Mouse (Mus musculus) neural tube, embryonic 11.5 days (tissue): ENCODE measurements at regions not wholly inside any gene's neighbourhood (a gene's known extent, or its start where the extent isn't known, plus 50 kb on each side); places are given as distances from the start of the nearest gene placed in this dataset.

ENCODE experiments used
- ATAC-seq: fragments of 200-750 bp; cut with Nextera tagmentation; 2 replicates; pipeline ENCODE4 v1.8.0; 2017; ENCODE audit warnings: moderate number of reproducible peaks, mild to moderate bottlenecking, moderate TSS enrichment, moderate library complexity; ENCODE audit not compliant: insufficient read depth, low FRiP score, low TSS enrichment
- DNase-seq: peaks from one replicate; pipeline ENCODE4 v3.0.0-alpha.2; 2015; ENCODE audit warnings: low spot score
- H3K27ac ChIP-seq: fragments of 300-500 bp; sonication (generic); 2 replicates; pipeline ENCODE4 v1.5.1; 2014; ENCODE audit warnings: low read depth, mild to moderate bottlenecking, low read length
- H3K27me3 ChIP-seq: fragments of 300-500 bp; sonication (generic); 2 replicates; pipeline ENCODE4 v1.6.1; 2014; ENCODE audit warnings: mild to moderate bottlenecking, low read length, mixed read lengths; ENCODE audit not compliant: control insufficient read depth, insufficient read depth
- H3K36me3 ChIP-seq: fragments of 300-500 bp; sonication (generic); 2 replicates; pipeline ENCODE4 v1.6.1; 2014; ENCODE audit warnings: mild to moderate bottlenecking, low read length, moderate library complexity, mixed read lengths; ENCODE audit not compliant: control insufficient read depth, insufficient read depth
- H3K4me1 ChIP-seq: fragments of 300-500 bp; sonication (generic); 2 replicates; pipeline ENCODE4 v1.6.1; 2014; ENCODE audit warnings: low read length, mixed read lengths; ENCODE audit not compliant: control insufficient read depth, insufficient read depth
- H3K4me2 ChIP-seq: fragments of 300-500 bp; sonication (generic); 2 replicates; pipeline ENCODE4 v1.6.1; 2014; ENCODE audit warnings: low read depth, mild to moderate bottlenecking, moderate library complexity
- H3K4me3 ChIP-seq: fragments of 300-500 bp; sonication (generic); 2 replicates; pipeline ENCODE4 v1.5.1; 2014; ENCODE audit warnings: low read depth, low read length
- H3K9ac ChIP-seq: fragments of 300-500 bp; sonication (generic); 2 replicates; pipeline ENCODE4 v1.6.1; 2014; ENCODE audit warnings: mild to moderate bottlenecking, low read length
- H3K9me3 ChIP-seq: fragments of 300-500 bp; sonication (generic); 2 replicates; pipeline ENCODE4 v1.6.1; 2016; ENCODE audit warnings: low read length; ENCODE audit not compliant: control insufficient read depth
- WGBS: fragments of 180-500 bp; shearing (Covaris S2); extraction: QIAGEN DNeasy Blood & Tissue Kit; methylation state at CpG from one replicate; pipeline ENCODE4 v1.1.7; 2014; 5-methylcytosine and 5-hydroxymethylcytosine counted together

DNA sequence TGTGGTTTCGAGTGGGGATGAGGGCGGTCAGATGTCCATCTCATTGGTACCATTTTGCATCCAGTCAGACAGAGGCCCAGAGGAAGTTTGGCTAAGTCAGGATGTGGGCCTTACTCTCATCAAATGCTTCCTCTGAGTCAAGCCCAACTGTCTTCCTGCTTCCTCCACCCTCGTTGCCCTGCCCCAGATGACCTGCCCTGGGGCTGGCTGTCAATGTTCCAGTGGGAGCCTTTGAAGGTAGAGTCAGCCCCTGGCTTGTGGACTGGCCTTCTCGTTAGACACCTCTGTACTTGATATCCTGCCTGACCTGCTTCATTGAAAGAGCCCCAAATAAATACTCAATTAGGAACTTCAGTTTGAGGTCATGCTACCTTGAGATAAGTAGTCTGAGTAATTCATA is 179.4 kb downstream of the Plpp3 start:
- H3K4me3 ChIP-seq: no peak overlapping the region
- H3K36me3 ChIP-seq: no peaks in the 10 kb centered on the region
- H3K9me3 ChIP-seq: no peaks in the 10 kb centered on the region
- no peak for ATAC-seq
- H3K9ac ChIP-seq: no peak overlapping the region
- no peak for DNase-seq
- no peak overlapping the region for H3K4me2 ChIP-seq
- WGBS: 80% methylated on average over 4 of the region's 4 CpGs
- H3K27me3 ChIP-seq: no peaks in the 10 kb centered on the region
- no peaks in the 10 kb centered on the region for H3K4me1 ChIP-seq
- H3K27ac ChIP-seq: no peak overlapping the region

DNA sequence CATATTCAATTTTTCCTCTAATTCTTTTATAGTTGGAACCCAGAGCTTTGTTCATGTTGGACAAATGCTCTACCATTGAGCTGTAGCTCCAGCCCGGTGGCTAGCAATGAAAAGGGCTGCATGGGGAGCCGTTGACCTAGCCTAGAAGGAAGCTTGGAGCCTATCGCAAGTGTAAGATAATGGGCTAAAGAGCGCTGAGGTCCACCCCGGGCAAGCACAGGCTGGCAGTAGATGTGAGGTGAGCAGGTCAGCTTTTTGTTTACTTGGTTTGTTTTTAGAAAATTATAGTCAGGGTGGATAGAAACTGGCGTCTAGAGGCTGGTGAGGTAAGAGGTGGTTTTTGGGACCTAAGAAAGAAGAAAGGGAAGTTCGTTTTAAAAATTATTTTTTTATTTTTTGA is 181.0 kb downstream of the Plpp3 start:
- whole genome bisulfite sequencing: 89% methylated on average over 7 of the region's 7 CpGs
- Histone ChIP-seq H3K27ac (no peak overlapping the region), H3K36me3 (no peaks in the 10 kb centered on the region), H3K9me3 (no peaks in the 10 kb centered on the region), H3K4me1 (no peaks in the 10 kb centered on the region), H3K4me3 (no peak overlapping the region), H3K4me2 (no peak overlapping the region), H3K9ac (no peak overlapping the region), H3K27me3 (no peaks in the 10 kb centered on the region)
- DNase-seq (no peak), ATAC-seq (no peak)

DNA sequence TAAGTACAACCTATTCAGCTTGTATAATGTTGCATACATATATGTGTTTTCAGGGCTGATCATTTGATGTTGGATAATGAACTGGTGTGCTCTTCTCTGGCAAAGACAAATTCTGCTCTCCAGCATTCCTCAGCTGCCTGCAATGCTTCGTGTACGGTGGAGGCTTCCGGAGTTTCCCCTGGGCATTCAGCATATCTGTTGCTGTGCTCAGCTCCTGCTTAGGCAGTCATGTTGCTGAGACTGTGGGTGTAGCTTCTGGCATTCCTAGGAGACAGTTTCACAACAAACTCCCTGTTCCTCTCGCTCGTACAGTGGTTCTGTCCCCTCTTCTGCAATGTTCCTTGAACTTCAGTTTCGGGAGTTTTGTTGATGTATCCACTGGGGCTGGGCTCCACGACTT is 181.7 kb downstream of the Plpp3 start:
- whole genome bisulfite sequencing: 75% methylated on average over 7 of the region's 7 CpGs
- no peaks in the 10 kb centered on the region for H3K4me1 ChIP-seq
- H3K27ac ChIP-seq: no peak overlapping the region
- H3K4me3 ChIP-seq: no peak overlapping the region
- H3K9me3 ChIP-seq: no peaks in the 10 kb centered on the region
- H3K9ac ChIP-seq: no peak overlapping the region
- no peaks in the 10 kb centered on the region for H3K27me3 ChIP-seq
- no peaks in the 10 kb centered on the region for H3K36me3 ChIP-seq
- no peak overlapping the region for H3K4me2 ChIP-seq
- DNase-seq (no peak), ATAC-seq (no peak)

DNA sequence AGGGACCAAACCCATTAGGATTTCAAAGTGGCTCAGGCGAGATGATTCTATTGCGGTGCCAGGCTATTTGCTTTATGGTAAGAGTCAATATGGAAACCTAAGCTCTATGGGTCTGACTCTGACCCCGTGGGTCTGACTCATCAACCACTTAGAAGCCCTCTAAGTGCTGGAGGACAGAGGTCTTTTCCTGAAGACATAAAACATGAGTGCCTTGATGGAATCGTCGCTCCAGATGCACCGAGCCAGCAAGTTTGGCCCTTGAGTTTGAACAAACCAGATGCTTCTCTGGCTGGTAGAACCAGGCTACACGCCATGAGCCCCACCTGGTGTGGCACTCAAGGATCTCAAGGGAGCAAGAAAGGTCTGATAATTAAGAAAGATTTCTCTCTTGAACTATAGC is 184.1 kb downstream of the Plpp3 start:
- H3K27ac ChIP-seq: no peak overlapping the region
- DNase-seq: no peak
- no peak overlapping the region for H3K4me2 ChIP-seq

DNA sequence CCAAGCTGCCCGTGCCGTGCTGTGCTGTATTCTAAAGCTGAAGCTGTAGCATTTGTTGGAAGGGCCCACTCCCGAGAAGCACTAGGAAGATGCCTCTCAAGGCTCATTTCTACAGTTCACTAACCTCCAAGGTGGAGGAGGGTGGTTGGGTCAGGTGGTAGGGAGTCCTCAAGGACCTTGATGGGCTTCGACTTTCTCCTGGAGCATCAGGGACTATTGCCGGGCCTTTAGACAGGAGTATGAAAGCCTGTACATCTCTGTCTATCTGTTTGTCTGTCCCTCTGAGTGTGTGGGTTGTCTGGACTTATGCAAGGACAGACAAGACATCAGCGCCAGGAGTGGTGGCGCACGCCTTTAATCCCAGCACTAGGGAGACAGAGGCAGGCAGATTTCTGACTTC is 189.7 kb downstream of the Plpp3 start:
- H3K9ac ChIP-seq: no peak overlapping the region
- H3K36me3 ChIP-seq: no peaks in the 10 kb centered on the region
- WGBS: 92% methylated on average over 8 of the region's 8 CpGs
- no peak overlapping the region for H3K27ac ChIP-seq
- H3K4me1 ChIP-seq: peaks cover 6% of the 10 kb centered on the region
- no peaks in the 10 kb centered on the region for H3K27me3 ChIP-seq
- DNase-seq (no peak), ATAC-seq (no peak)
- no peak overlapping the region for H3K4me3 ChIP-seq
- no peak overlapping the region for H3K4me2 ChIP-seq
- H3K9me3 ChIP-seq: no peaks in the 10 kb centered on the region

More for the DNA sequence above, 184.1 kb downstream of the Plpp3 start:
- 61% methylated on average over 7 of the region's 7 CpGs for whole genome bisulfite sequencing
- no peak overlapping the region for H3K9ac ChIP-seq
- H3K4me1 ChIP-seq: no peaks in the 10 kb centered on the region
- H3K27me3 ChIP-seq: no peaks in the 10 kb centered on the region
- ATAC-seq: no peak
- no peak overlapping the region for H3K4me3 ChIP-seq
- no peaks in the 10 kb centered on the region for H3K9me3 ChIP-seq
- no peaks in the 10 kb centered on the region for H3K36me3 ChIP-seq

DNA sequence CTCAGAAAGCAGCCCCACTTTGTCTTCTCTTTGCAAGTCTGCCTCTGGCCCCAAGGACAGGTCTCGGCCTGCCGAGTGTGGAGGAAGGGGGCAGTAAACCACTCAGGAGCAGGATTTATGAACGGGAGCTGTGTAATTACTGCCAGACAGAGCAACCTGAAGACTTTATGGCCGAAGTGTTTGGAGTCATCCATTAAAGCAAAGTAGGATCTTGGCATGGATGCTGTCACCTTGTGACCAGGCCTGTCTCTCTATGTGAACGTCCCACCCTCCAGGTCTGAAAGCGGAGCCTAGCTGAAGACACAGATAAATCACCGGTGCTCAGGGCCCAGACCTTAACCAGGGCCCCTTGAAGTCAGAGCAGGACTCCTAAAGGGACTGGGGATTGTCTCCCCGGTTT is 190.8 kb downstream of the Plpp3 start:
- no peak overlapping the region for H3K27ac ChIP-seq
- 17% methylated on average over 8 of the region's 8 CpGs for WGBS
- peaks cover 6% of the 10 kb centered on the region for H3K4me1 ChIP-seq
- no peak overlapping the region for H3K4me2 ChIP-seq
- H3K36me3 ChIP-seq: no peaks in the 10 kb centered on the region
- DNase-seq (no peak), ATAC-seq (no peak)
- H3K4me3 ChIP-seq: no peak overlapping the region
- no peaks in the 10 kb centered on the region for H3K27me3 ChIP-seq
- no peak overlapping the region for H3K9ac ChIP-seq
- H3K9me3 ChIP-seq: no peaks in the 10 kb centered on the region

DNA sequence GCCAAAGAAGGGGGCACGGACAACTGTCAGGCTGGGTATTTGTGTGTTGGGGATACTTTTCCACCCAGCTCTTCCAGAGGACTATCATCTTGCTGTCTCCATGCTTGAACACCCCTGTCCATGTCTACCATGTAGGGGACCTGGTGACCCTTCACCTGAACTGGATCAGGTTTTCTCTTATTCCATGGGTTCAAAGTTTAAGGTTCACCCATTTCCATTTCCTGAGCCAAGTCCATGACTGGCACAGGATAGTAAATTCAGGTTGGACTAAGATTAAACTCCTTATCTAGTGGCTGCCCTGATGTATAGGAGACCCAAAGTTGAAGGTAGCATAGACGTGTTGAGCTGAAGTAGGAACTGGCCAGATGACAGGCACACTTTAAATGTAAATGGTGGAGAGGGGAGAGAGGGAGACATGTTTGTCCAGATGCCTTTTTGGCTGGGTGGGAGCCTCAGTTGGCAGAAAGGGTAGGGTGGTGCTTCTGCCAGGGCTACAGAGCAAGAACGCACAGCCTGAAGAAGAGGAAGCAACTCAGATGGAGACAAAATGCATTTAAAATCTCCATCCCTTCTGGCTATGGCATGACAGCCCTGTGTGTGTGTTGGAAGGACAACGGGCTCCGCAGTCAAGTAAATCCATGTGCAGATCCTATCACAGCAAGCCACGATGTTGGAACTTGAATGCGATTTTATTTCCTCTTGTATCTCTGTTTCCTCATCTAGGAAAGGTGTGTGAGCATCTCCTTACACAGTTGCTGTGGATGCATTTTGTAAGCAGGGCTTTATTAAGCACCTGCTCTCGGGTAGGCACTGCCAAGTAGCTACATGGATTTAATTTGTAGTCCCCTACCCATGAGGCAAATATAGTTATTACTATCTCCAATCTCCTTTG is 192.4 kb downstream of the Plpp3 start:
- Histone ChIP-seq H3K4me1 (peaks cover 6% of the 10 kb centered on the region), H3K27ac (no peak overlapping the region), H3K36me3 (no peaks in the 10 kb centered on the region), H3K4me2 (no peak overlapping the region), H3K27me3 (no peaks in the 10 kb centered on the region), H3K9me3 (no peaks in the 10 kb centered on the region), H3K4me3 (no peak overlapping the region), H3K9ac (no peak overlapping the region)
- 92% methylated on average over 8 of the region's 8 CpGs for WGBS
- no peak for DNase-seq
- no peak for ATAC-seq

DNA sequence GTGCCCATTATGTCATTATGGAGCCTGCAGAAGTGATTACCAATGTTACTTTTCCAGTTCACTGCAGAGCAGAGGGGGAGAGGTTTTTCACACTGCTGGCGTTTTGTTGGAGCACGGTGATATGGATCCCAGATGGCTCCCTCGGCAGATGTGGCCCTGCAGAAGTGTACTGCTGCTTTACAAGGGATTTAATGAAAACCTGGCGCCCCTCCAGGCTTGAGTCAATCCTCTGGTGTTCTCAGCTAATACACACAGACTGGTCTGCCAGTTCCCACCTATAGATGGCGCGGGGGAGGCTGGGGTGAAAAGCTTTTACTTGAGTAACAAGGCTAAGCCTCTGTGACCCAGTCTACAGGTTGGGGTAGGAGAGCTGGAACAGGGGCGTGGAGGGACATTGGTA is 195.2 kb downstream of the Plpp3 start:
- Histone ChIP-seq H3K4me2 (no peak overlapping the region), H3K4me3 (no peak overlapping the region), H3K9me3 (no peaks in the 10 kb centered on the region), H3K4me1 (peaks cover 12% of the 10 kb centered on the region), H3K27ac (no peak overlapping the region), H3K27me3 (no peaks in the 10 kb centered on the region), H3K36me3 (no peaks in the 10 kb centered on the region), H3K9ac (no peak overlapping the region)
- DNase-seq (peak; percentile 39), ATAC-seq (no peak)
- WGBS: 58% methylated on average over 7 of the region's 7 CpGs

DNA sequence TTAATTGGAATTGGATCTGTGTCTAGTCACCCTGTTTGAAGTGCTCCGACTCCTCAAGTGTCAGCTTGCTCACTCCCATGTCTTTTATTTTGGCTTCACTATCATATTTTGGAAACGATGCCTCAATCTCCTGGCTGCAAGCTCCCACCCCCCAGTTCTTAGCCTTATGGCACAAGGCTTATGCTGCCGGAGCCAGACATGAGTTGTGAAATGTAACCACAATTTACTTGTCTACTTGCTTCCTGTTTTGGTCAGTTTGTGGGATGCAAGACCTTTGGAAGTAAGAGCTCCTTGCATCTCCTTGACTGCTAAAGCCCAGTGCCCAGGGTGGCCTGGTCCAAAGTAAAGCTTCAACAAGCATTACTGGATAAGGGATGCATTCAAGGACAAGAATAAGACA is 195.8 kb downstream of the Plpp3 start:
- Histone ChIP-seq H3K9ac (no peak overlapping the region), H3K27me3 (no peaks in the 10 kb centered on the region), H3K4me2 (no peak overlapping the region), H3K4me1 (peaks cover 9% of the 10 kb centered on the region), H3K36me3 (no peaks in the 10 kb centered on the region), H3K27ac (no peak overlapping the region), H3K9me3 (no peaks in the 10 kb centered on the region), H3K4me3 (no peak overlapping the region)
- DNase-seq: no peak
- WGBS: 82% methylated on average over 3 of the region's 3 CpGs
- ATAC-seq: no peak
